Mouse (Mus musculus): ENCODE data around the gene Bmper.

DNA sequence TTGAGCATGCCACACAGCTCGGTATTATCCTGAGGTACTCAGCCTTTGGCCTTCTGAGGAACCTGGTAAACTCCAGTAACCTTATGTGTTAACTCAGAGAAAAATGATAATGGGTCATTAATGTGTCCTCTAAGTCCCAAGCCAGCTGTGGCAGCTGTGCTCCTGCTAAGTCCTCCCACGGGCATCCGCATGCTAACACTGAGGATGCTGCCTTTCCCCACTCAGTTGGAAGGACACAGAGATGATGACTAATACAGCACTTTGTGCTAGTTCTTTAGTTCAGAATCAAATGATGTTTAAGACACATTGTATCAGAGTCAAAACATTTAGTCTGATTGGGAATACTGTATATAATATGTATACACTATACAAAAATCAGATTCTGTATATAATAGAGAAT, 39.0 kb downstream of the Bmper start:
- no peak for TF ChIP-seq CTCF (IDR thresholded peaks at IDR 0.05)
- TF ChIP-seq EP300 (IDR thresholded peaks at IDR 0.05) = no peak

All from lung, postnatal 0 days (tissue).